Mouse (Mus musculus) cerebellum, adult (tissue): Measurements from ENCODE around the gene Vmn2r61.

Experiments
- ATAC-seq: cut with Nextera tagmentation; 2 replicates; pipeline ENCODE4 v1.9.2; 2017; ENCODE audit warnings: mild to moderate bottlenecking, moderate library complexity, mixed read lengths; ENCODE audit not compliant: insufficient number of reproducible peaks, low FRiP score, low TSS enrichment

Gene Vmn2r61

DNA sequence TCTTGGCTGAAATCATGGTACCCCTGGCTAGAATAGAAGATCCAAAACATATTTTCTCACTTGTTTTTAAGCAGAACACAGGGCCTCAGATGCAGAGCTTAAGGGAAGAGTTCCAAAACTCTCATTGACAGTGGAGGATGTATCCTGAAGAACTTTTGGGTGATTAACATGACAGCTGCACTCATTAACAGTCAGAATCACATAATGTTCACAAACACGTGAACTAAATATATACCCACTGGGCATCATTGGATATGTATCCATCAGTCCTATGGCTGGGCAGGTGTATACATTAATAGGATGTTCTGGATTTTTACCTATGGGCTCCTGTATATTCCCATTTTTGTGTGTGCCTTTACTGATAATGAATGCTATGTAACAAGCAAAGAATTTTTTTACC lies at the start of gene Vmn2r61:
Vmn2r61 (plus strand) TSS at position 301 of the 400 bp plus-strand sequence.
- no peak for ATAC-seq
